Mouse (Mus musculus) CD4-positive, CD25-positive, alpha-beta regulatory T cell (primary cell): Measurements from ENCODE around the gene Gtse1. TPM values are rescaled to one million over a fixed set of nuclear protein-coding genes. Genes with fewer than 3 reads are reported as not detected.

Experiments
- polyA plus RNA-seq: library from polyadenylated mRNA; unstranded; fragments of 100-300 nt; shearing (Covaris generic); gene quantifications from one replicate; pipeline ENCODE4 v1.2.1, GENCODE M21; 2017

Gene Gtse1
- polyA plus RNA-seq, result 3.8 TPM

DNA sequence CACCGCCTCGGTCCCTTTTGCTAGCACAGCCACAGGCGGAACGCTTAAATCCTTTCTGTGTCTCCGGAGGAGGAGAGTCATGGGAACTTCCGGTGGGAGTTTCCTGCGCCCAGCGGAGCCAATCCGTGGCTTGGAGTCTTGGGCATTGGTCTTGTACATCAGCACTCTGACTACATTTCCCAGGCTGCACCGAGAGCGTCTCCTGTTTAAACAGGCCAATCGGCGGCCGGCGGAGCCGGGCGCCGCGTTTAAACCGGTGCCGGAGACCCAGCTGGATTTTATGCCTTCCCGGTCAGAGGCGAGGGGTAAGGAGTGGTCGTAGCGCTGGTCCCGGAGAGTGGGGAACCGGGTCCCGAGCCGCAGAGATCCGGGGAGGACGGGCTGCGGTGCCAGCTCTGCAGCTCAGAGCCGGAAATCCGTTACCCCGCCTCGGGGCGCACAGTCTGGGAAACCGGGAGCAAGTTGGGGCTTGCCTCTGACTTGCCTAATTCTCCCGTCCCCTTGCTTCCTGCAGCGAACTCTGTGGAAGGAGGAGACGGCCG, at the start of gene Gtse1:
TSS of gene Gtse1 (plus strand) at position 256 of the 542 bp plus-strand sequence.

DNA sequence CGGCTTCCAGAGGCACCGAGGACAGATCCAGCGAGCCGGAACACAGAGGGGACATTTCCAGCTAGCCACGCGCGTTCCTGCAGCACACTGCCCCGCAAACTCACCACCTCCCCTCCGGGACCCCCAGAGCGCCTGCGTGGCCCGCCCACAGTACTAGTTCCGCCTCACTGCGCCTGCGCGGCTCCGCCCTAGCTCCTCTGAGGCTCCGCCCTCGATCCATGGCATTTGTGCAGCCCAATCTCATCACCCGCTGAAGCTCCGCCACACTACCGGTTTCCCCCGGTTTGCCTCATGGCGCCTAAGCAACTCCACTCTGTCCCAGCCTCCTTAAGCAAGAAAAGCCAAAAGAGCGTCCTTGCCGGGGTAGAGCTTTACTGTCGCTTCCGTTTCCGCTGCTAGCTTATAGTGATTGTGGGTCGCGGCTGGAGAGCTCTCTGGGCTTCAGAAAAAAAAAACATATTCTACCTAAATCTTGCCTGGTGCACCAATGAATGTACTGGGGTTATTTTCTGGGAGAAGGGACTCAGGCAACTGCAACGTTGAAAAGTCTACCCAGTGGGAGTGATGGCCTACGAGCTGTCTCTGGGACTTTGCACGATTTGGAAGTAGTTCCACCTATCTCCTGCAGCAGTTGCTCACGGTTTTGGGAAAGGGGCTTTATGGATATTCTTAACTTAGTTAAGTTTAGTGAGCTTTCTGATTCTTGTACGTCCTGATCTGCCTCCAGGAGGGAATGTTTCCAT, 47.8 kb upstream of the Gtse1 start, which contains the start of gene Cdpf1:
TSS of gene Cdpf1 (minus strand) at position 163 of the 743 bp plus-strand sequence.

DNA sequence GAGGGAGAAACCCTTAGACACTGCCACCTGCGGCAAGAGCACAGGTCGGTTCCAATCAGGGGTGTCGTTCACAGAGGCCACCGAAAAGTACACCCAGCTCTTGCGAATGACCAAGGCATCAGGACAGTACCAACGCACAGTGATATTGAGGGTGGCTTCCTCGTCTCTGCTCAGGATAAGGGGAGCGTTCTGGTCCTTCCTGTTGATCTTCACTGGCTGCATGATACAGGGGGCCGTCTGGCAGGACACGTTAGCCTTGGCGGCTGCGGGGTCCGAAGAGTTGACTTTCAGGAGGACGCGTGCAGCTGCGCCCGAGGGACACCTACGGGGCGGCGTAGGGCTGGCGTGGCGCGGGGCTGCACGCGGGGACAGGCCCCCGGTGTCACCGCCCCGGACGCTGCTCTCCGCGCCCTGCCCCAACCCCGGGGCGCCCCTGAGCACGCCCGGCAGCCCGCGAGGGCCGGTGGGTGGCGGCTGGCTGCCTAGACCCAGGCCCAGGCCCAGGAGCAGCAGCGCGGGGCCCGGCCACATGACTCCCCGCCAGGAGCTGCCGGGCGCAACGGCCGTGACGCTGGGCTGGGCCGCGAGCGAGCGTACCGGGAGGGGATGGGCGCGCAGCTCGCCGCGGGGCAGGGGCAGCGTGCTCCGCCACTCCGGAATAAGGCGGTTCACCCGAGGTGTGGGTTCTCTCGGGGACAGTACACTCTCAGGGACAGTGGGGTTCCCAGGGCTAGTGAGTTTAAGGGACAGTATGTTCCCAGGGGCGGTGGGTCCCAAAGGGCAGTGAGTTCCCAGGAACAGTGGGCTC, 38.1 kb upstream of the Gtse1 start, which contains the start of gene Pkdrej:
TSS of gene Pkdrej (minus strand) at position 532 of the 808 bp plus-strand sequence.

DNA sequence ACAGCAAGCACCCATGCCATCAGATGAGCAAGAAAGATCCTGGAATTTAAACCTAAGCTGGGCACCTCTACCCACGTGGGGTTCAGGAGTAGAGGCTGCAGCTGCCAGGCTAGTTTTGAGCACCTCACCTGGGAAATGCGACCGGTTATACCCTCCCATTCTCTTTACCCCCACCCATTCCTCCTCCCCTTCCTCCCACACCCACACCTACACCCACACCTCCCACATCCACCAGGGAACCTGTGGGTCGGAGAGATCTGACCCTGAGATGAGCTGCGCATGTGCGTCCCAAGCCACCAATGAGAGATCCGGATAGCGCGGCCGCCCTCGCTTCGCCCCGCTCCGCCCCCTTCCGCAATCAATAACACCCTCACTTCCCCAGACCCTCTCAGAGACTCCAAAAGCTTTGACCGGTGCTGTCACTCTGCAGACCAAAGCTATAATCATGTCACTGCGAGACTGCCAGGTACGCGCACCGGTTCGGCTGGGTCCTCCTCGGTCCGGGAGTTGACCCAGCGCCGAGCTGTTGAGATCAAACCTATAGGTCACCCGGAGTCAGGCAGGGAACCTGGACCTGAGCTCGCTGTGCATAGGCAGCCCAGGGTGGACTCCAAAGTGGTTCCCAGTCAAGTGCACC, 27.5 kb upstream of the Gtse1 start, which contains the start of gene Ttc38:
TSS of gene Ttc38 (plus strand) at position 353 of the 637 bp plus-strand sequence.

DNA sequence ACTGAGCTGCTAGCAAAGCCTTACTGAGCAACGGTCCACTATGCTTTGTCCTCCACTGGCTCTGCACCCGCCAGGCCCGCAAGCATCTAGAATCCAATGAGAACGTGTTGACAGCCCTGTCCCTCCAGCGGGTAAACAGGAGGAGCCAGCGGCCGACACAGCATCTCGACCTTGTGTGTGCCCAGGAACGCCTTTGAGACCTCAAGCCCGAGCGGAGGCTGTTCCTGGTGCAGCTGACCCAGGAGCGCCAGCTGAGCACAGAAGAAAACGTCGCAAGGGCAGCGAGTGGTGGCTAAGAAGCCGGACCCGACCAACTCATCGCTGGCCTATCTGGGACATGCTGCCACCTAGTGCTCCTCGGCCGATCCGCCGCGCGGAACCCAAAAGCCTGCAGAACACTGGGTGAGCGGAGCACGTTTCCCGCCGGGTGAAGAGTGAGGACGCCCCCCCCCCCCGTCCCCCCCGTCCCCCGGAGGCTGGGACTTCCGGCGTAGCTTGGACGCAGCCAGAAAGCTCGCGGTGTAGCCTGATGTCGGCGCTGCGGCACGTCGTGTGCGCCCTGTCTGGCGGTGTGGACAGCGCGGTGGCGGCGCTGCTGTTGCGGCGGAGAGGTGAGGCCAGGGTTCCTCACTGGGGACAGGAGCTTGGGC, 19.4 kb downstream of the Gtse1 start, which contains the start of gene Trmu:
TSS of gene Trmu (plus strand) at position 465 of the 650 bp plus-strand sequence.

Other genes starting within 250 kb of the Gtse1 start
- not detected for gene Ppara, start 124.8 kb upstream of the Gtse1 start, polyA plus RNA-seq
- 39.5 TPM for gene Cdpf1, start 48.0 kb upstream of the Gtse1 start, polyA plus RNA-seq
- not detected for gene Pkdrej, start 38.0 kb upstream of the Gtse1 start, polyA plus RNA-seq
- gene Ttc38, start 27.4 kb upstream of the Gtse1 start, polyA plus RNA-seq, result 20.7 TPM
- 51.0 TPM for gene Trmu, start 19.6 kb downstream of the Gtse1 start, polyA plus RNA-seq
- 9.8 TPM for gene Celsr1, start 174.0 kb downstream of the Gtse1 start, polyA plus RNA-seq
- gene Gramd4, start 197.9 kb downstream of the Gtse1 start, polyA plus RNA-seq, result 125 TPM